Mouse (Mus musculus) thymus, postnatal 0 days (tissue): Measurements from ENCODE around the gene Btnl2. TPM values are rescaled to one million over a fixed set of nuclear protein-coding genes. Genes with fewer than 3 reads are reported as not detected.
A peak's percentile ranks its signal among the peaks of the same experiment; 100 is the strongest.

Experiments used
- DNase-seq: peaks from one replicate; pipeline ENCODE4 v3.0.0-alpha.2; 2015; ENCODE audit warnings: low spot score
- polyA plus RNA-seq: library from polyadenylated mRNA; unstranded; fragments of >200 nt; fragmentation: Nextera tagmentation; extraction: Ambion mirVana; gene quantifications from 2 replicates; pipeline ENCODE4 v1.2.1, GENCODE M21; 2015

The Btnl2 gene
- polyA plus RNA-seq, 1 experiment from 2014 or later, result 0.27 TPM

- DNase-seq, result peak; percentile 74
These were observed 6.9 kb upstream of the Btnl2 start for GRCm38 (mm10) chr17:34347606-34348308.

- peak; percentile 84 for DNase-seq
These were observed 5.2 kb upstream of the Btnl2 start for GRCm38 (mm10) chr17:34349429-34349828.

DNA sequence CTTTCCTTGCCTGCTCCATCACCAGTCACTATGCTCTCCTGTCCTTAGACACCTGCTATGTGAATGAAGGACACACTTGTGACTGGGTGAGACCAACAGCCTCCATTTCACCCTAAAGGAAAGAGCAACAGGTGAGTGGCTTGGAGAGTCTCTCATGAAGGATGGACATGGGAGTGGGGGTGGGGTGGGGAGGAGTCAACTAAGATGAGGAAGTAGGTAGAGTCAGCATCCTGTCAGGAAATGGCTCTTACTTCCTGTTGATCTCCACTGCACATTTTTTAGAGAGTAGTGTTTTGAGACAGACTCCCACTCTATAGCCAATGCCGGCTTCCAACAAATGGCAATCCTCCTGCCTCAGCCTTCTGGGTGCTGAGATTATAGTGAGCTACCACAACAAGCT lies 318 bp downstream of the Btnl2 start:
- peak; percentile 46 for DNase-seq

- no peak for DNase-seq
These were observed 8.4 kb downstream of the Btnl2 start for GRCm38 (mm10) chr17:34362954-34363546.

DNA sequence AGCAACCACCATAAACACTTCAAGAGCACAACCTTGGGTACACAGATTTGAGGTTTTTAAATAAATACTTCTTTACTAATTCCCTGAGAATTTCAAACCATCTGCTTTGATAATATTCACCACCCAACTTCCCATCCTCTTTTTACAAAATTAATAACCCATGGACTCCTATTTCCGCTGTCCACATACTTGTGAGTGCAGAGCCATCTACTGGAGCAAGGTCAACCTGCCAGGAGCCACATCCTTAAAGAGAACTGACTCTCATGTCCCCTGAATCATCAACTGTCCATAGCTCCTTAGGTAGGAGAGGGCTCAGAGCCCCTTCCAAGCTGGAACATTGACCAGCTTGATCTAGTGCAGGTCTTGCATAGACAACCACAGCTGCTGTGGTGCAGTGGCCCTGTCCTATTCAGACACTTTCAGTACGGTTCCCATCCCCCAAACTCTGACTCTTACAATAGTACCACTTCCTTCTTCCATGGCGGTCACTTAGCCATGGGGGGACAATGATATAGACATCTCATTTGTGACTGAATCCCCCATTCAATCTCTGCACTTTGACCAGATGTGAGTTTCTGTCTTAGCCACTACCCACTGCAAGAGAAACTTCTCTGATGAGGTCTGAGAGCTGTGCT lies 9.2 kb downstream of the Btnl2 start:
- DNase-seq, result no peak

DNA sequence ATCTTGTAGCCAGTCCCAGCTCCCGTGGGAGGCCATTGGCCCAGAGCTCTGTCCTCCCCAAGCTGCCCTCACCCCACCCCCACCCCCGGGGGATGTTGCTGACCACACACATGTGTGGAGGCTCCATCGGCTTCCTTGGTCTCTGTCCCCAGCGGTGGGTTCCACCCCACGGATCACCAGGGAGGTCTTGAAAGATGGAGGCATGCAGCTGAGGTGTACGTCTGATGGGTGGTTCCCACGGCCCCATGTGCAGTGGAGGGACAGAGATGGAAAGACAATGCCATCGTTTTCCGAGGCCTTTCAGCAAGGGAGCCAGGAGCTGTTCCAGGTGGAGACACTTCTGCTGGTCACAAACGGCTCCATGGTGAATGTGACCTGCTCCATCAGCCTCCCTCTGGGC lies 10.4 kb downstream of the Btnl2 start:
- no peak for DNase-seq

- DNase-seq, result no peak
These were observed 15.9 kb downstream of the Btnl2 start for GRCm38 (mm10) chr17:34370563-34370962.

- DNase-seq, result no peak
These were observed 18.6 kb downstream of the Btnl2 start for GRCm38 (mm10) chr17:34373055-34373709.

GRCm38 (mm10) chr17:34376847-34377246 lies 22.2 kb downstream of the Btnl2 start, which contains the start of gene Btnl1:
Gene Btnl1, plus strand, starts transcription at chr17:34377132.
- DNase-seq, result no peak

DNA sequence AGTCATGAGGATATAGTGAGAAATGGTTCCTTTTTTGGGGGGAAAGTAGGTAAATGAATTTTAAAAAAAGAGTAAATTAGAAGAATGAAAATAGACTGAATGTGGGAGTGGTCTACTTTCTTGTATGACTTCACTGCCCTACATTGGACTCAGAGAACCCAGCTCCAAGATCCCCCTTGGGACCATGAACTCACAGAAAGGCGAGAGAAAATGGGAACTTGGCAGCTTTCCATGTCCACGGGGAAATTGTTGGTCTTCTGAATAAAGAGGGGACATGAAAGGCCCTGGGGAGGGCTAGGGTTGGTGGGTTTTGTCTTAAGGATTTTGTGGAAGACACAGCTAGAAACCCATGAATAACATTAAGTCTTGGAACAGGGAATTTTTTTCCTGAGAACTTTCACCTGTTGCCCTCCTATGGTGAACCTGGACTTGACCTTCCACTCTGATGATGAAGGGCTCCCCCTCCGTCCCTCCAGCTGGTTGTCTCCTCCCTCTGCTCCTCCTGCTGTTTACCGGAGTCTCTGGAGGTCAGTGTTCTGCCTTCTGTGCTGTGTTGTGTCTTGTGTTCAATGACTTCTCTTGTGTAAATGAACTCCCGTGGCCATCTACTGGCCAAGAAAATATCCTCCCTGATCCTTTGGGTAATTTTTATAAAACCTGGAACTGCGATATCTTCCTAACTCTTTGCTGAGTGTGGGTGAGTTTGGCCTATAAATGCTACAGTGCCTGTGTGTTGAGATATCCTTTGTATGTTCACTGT lies 23.0 kb downstream of the Btnl2 start:
- no peak for DNase-seq

DNA sequence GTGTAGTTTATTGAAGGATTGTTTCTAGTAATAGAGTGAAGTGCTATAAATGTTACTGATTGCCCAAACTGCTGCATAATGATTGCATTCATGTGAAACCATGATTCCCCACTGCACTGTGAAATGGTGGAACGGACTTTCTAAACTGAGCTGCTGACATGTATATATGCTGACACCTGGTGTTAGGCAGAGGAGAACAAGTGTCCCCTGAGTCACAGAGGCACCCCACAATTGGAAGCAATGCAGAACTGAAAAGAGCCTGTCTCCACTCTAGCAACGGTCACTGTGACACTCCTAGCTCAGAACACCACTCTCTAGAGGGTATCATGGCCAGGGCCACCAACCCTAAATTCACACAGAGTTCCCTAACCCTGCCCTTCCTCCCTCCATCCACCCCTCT lies 24.1 kb downstream of the Btnl2 start:
- DNase-seq, result no peak

DNA sequence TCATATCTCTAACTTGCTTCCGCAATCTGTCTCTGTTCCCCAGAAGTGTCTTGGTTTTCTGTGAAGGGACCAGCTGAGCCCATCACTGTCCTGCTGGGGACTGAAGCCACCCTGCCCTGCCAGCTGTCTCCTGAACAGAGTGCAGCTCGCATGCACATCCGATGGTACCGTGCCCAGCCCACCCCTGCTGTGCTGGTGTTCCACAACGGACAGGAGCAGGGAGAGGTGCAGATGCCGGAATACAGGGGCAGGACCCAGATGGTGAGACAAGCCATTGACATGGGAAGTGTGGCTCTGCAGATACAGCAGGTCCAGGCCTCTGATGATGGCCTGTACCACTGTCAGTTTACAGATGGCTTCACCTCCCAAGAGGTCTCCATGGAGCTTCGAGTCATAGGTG lies 24.8 kb downstream of the Btnl2 start:
- no peak for DNase-seq

DNA sequence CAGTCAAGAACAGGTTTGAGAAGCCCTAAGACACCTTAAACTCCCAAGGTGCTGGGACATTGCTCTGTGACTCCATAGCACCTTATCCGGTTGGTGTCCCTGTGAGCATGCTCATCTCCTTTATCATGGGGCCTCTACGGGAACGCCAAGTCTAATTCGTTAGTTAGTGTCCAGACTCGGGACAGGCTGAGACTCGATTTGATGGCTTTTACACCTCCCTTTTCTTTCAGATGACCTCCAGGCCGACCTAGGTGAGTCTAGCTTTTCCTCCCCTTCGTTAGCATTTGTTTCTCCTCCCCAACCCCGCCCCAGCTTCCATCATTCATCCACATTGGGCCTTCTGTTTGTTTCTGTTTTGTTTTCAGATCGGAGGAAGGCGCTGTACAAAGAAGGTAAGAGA lies 27.3 kb downstream of the Btnl2 start:
- DNase-seq, result no peak

DNA sequence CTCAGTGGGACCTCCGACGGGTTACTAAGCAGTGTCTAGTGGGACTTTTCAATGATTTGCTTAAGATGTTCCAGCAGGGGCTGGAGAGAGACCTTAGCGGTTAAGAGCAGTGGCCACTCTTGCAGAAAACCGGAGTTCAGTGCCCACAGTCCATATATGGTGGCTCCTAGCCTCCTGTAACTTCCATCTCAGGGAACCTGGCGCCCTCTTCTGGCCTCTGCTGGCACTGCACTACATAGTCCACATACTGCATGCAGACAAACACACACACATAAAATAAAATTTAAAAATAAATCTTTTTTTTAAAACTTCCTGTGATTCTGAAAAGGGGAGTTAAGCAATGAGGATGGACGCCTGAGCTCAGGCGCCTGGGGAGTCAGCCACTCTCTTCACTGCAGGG lies 28.6 kb downstream of the Btnl2 start:
- peak; percentile 22 for DNase-seq

- DNase-seq, result no peak
These were observed 30.1 kb downstream of the Btnl2 start for GRCm38 (mm10) chr17:34384699-34385098.

GRCm38 (mm10) chr17:34386656-34387055 lies 32.0 kb downstream of the Btnl2 start:
- no peak for DNase-seq

GRCm38 (mm10) chr17:34388513-34388912 lies 33.9 kb downstream of the Btnl2 start:
- DNase-seq, result peak; percentile 10

DNA sequence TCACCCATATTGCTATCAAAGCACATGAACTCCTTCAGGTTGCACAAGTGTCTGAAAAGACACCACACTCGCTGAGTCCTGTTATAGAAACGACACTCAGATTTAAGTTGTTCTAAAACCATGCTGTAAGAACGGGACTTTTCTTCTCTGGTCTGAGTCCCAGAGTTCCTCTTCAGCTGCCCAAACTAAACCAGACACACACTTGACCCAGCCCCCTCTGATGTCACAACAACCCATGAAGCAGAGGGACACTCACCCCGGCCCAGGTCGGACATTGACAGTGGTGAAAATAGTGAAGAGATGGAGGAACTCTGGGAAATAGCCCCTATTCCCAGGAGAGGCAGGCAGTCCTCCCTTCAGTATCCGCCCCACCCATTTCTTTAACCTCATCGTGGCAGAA lies 36.9 kb downstream of the Btnl2 start:
- DNase-seq, result no peak

DNA sequence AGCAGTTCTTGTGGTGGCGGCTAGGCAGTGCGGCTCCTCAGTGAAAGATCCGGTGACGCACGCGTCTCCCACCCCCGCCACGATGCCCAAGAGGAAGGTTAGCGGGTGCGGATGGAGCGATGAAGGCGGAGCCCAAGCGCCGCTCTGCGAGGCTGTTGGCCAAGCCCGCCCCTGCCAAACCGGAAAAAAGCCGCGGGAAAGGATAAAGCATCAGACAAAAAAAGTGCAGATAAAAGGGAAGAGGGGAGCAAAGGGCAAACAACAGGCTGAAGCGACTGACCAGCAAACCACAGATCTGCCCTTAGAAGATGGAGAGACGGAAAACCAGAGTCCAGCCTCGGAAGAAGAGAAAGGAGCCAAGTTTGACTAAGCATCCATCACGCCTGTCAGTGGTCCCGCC lies 37.7 kb downstream of the Btnl2 start:
- no peak for DNase-seq

DNA sequence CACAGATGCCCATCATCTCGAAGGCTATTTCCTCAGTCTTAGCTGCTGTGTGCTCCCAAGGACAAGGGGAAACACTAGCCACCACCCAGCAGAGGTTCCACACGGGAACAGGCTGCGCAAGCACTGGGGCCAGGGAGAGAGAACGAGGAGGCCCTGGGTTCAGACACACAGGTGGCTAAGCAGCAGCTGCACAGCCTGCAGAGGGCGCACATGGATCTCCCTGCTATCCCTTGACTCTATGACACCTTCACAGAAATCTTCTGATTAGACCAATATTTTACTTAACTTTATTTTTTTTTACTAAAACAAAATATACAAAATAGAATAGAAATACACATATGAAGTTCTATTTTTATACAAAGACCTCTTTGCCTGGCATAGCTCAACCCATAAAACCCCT lies 42.7 kb downstream of the Btnl2 start:
- DNase-seq, result peak; percentile 5

- DNase-seq, result peak; percentile 85
These were observed 43.6 kb downstream of the Btnl2 start for GRCm38 (mm10) chr17:34398058-34398710.
